8 mouse cellular contexts compared by ENCODE assay signal in the genomic region with DNA sequence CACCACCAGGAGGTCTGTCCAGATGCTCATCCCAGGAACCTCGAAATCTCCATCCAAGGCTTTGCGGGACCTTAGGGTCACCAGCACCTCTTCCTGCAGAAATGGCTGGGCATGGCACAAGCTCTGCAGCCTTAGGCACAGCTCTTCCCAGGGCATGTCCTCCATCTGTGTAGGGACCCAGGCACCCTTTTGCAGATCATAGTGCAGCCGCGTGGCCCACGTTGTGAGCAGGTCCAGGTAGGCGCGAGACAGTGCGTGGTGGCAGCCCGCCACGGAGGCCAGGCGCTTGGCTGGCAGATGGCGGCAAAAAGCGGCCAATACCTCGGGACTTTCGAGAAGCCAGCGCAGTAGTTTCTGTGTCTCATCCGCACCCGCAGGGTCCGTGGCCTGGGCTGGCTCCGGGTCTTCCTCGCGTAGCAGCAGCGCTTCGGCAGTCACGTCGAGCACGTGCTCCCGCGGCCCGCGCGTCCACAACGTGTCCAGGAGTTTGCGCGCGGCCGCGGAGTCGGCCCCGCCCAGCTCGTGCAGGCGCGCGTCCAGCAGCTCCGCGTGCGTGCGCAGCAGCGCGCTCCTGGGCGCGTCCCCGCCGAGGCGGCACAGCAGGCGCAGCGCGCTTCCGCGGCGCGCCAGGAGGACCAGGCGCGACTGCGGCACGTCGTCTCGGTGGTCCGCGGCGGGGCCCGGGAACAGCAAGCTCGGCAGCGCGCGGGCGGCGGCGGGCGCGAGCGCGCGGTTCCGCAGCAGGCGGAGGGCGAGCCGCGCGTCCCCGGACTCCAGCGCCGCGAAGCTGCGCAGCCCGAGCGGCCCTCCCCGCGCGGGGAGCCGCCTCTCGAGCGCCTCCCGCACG. TPM values are rescaled to one million over a fixed set of nuclear protein-coding genes. Genes with fewer than 3 reads are reported as not detected.
DNase-seq lines count a peak whose midpoint lies in the region; ATAC-seq lines count a peak whose summit lies in the region.

Gene Gas2 (plus strand): TSS at position 766 of the 847 bp plus-strand sequence.

- H3K4me3 ChIP-seq in megakaryocyte, embryonic 14.5 days (replicated peaks): peak within 1 kb of the TSS; percentile 98

- H3K9me3 ChIP-seq in megakaryocyte, embryonic 14.5 days: no peaks in the 10 kb centered on the region

- H3K36me3 ChIP-seq in megakaryocyte, embryonic 14.5 days (replicated peaks; ENCODE audit: low read length): peaks cover 41% of the 10 kb centered on the region

- peak; percentile 56 for ATAC-seq in inflammation-experienced regulatory T-cells, adult 6 months

- DNase-seq in adrenal gland, adult 18-20 months (ENCODE audit: low spot score in 2 of 2): peak; percentile 90 to 91
- DNase-seq in embryo, embryonic 10.5 days (ENCODE audit: low spot score): peak; percentile 82
- peak; percentile 87 for DNase-seq in gastrocnemius, postnatal 14 days
- peak; percentile 76 to 86 for DNase-seq in left cerebral cortex, adult 9 months (ENCODE audit: low spot score in 2 of 2)
- peak; percentile 85 to 93 for DNase-seq in right cerebral cortex, adult 2 months (ENCODE audit: low spot score in 2 of 2)
- peak; percentile 24 for DNase-seq in urinary bladder, postnatal 10 days (ENCODE audit: low spot score)

- intact Hi-C loops in gastrocnemius, postnatal 14 days (cut with DNase I; ENCODE audit: low total_unique reads): no loop called here

- peaks cover 32% of the 10 kb centered on the region for H3K4me1 ChIP-seq in megakaryocyte, embryonic 14.5 days

- no peaks in the 10 kb centered on the region for H3K27me3 ChIP-seq in megakaryocyte, embryonic 14.5 days (replicated peaks)

RNA-seq across cellular contexts. Expression of gene Gas2, which starts in this region (rescaled TPM):
- total RNA-seq in adrenal gland, adult 18-20 months (2021): 10 to 100 TPM; 32.3 to 49.9 TPM
- total RNA-seq in gastrocnemius, postnatal 14 days (2021): 1 to 10 TPM; 8.7 to 9.8 TPM
- 10 to 100 TPM in 1 of 3 experiments, 1 to 10 TPM in 2; 2.3 to 10.3 (median 3.6) TPM for polyA plus RNA-seq in inflammation-experienced regulatory T-cells, adult 6 months (2017; shearing (Covaris generic))
- 1.0 and 2.0 TPM in 2 replicates for polyA plus RNA-seq in megakaryocyte, embryonic 14.5 days (2012; ENCODE audit: insufficient read depth, low replicate concordance)

Comparison
In these comparisons a context has a peak if more than half of its experiments do, and no peak if none do; other contexts are left out.
1. Peak in every context shown above with its lines: DNase-seq, ATAC-seq and H3K4me3 ChIP-seq.
2. DNase-seq: peak in every context shown above with its lines; median percentile 90 in adrenal gland, adult 18-20 months; 89 in right cerebral cortex, adult 2 months; 87 in gastrocnemius, postnatal 14 days; 82 in embryo, embryonic 10.5 days; 81 in left cerebral cortex, adult 9 months; 24 in urinary bladder, postnatal 10 days.